Mouse (Mus musculus) kidney, postnatal 36 days (tissue): ENCODE measurements at regions not wholly inside any gene's neighbourhood (a gene's known extent, or its start where the extent isn't known, plus 50 kb on each side); places are given as distances from the start of the nearest gene placed in this dataset.

ENCODE experiments used
- DNase-seq, 2 experiments: peaks; one replicate each; pipeline ENCODE4 v3.0.0; 2021 to 2022; ENCODE audit warnings: mixed read lengths in 2 of 2

DNA sequence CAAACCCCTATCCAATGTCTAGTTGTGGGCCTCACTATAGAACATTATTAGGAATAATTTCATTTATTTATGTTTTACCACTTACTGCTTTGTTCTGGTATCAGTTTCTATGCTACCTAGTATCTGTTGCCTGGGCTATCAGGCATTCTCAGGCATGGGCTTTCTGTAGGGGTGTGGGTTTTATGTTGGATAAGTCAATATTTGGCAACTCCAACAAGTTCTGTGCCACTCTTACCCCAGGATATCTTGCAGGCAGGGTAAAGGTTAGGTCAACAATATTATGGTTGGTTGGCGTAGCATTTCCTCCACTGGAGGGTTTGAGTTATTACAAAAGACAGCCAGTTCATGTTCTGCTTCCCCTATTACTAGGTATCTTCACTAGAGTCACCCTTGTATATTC lies 65.8 kb downstream of the Smim10l1 start:
- DNase-seq: no peak

- peak in 1 of 2 experiments; percentile 2 for DNase-seq
Measured at GRCm38 (mm10) chr6:133171286-133171685, 66.6 kb downstream of the Smim10l1 start.

- DNase-seq: peak; percentile 48 to 83
Measured at GRCm38 (mm10) chr6:133206173-133206572, 85.8 kb upstream of the 5530400C23Rik start.
